Mouse (Mus musculus) hindbrain, embryonic 11.5 days (tissue): ENCODE results near the gene Napsa. TPM values are rescaled to one million over a fixed set of nuclear protein-coding genes. Genes with fewer than 3 reads are reported as not detected.

Experiments used
- ATAC-seq: fragments of 200-750 bp; cut with Nextera tagmentation; 2 replicates; pipeline ENCODE4 v1.8.0; 2017; ENCODE audit warnings: mild to moderate bottlenecking, moderate TSS enrichment, moderate library complexity; ENCODE audit not compliant: low FRiP score
- DNase-seq: peaks from one replicate; pipeline ENCODE4 v3.0.0-alpha.2; 2015; ENCODE audit warnings: low spot score
- H3K27ac ChIP-seq: fragments of 300-500 bp; sonication (generic); 2 replicates; pipeline ENCODE4 v1.5.1; 2014; ENCODE audit warnings: mild to moderate bottlenecking, low read depth, low read length
- H3K27me3 ChIP-seq: fragments of 300-500 bp; sonication (generic); 2 replicates; pipeline ENCODE4 v1.6.1; 2014; ENCODE audit warnings: mild to moderate bottlenecking, low read length, moderate library complexity, mixed read lengths; ENCODE audit not compliant: control insufficient read depth, insufficient read depth
- H3K36me3 ChIP-seq: fragments of 300-500 bp; sonication (generic); 2 replicates; pipeline ENCODE4 v1.6.1; 2014; ENCODE audit warnings: mild to moderate bottlenecking, low read length, moderate library complexity, mixed read lengths; ENCODE audit not compliant: control insufficient read depth, insufficient read depth
- H3K4me1 ChIP-seq: fragments of 300-500 bp; sonication (generic); replicated peaks from 2 replicates; pipeline ENCODE4 v1.6.1; 2014; ENCODE audit warnings: low read length, mixed read lengths; ENCODE audit not compliant: control insufficient read depth, insufficient read depth
- H3K4me2 ChIP-seq: fragments of 300-500 bp; sonication (generic); replicated peaks from 2 replicates; pipeline ENCODE4 v1.6.1; 2014; ENCODE audit warnings: mild to moderate bottlenecking, low read depth, low read length
- H3K4me3 ChIP-seq: fragments of 300-500 bp; sonication (generic); 2 replicates; pipeline ENCODE4 v1.5.1; 2014; ENCODE audit warnings: low read depth, low read length
- H3K9ac ChIP-seq: fragments of 300-500 bp; sonication (generic); 2 replicates; pipeline ENCODE4 v1.6.1; 2014; ENCODE audit warnings: low read depth, low read length
- H3K9me3 ChIP-seq: fragments of 300-500 bp; sonication (generic); 2 replicates; pipeline ENCODE4 v1.6.1; 2016; ENCODE audit warnings: low read length; ENCODE audit not compliant: control insufficient read depth
- WGBS: fragments of 180-500 bp; shearing (Covaris S2); extraction: QIAGEN DNeasy Blood & Tissue Kit; methylation state at CpG from one replicate; pipeline ENCODE4 v1.1.7; 2014; 5-methylcytosine and 5-hydroxymethylcytosine counted together
- polyA plus RNA-seq: library from polyadenylated mRNA; unstranded; fragments of >200 nt; fragmentation: Nextera tagmentation; extraction: Ambion mirVana; gene quantifications from 2 replicates; pipeline ENCODE4 v1.2.1, GENCODE M21; 2014

Napsa gene
- polyA plus RNA-seq, 1 experiment from 2014 or later = 0.28 TPM

GRCm38 (mm10) chr7:44536590-44536968 lies 35.6 kb upstream of the Napsa start:
- DNase-seq = no peak
- ATAC-seq = no peak
- no peak overlapping the region for H3K27ac ChIP-seq
- H3K36me3 ChIP-seq = peaks cover 10% of the 10 kb centered on the region; the same call in 1 of the 2 replicates
- H3K27me3 ChIP-seq = no peaks in the 10 kb centered on the region
- no peak overlapping the region for H3K4me2 ChIP-seq
- H3K4me1 ChIP-seq = no peaks in the 10 kb centered on the region
- H3K9me3 ChIP-seq = no peaks in the 10 kb centered on the region
- H3K9ac ChIP-seq = no peak overlapping the region
- no peak overlapping the region for H3K4me3 ChIP-seq
- WGBS = 94% methylated on average over 6 of the region's 6 CpGs

DNA sequence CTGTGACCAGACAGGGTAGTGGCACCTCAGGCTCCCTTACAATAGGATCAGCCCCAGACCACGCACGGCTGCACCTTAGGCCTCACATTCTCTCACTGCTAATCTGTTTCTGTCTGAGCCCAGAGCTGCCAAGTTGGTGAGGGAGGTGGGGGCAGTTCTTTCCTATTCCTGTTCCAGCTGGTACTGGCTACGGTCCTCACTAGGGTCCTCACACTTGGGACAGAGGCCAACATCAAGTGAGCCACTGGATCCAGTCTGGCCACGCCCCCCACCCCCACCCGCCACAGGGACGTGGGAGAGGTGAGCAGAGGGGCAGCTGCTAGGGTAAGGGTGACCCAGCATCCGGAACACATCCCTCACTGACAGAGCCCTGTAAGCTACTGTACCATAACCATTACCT lies 35.2 kb upstream of the Napsa start:
- 91% methylated on average over 7 of the region's 7 CpGs for WGBS
- Histone ChIP-seq H3K9me3 (no peaks in the 10 kb centered on the region), H3K9ac (no peak overlapping the region), H3K36me3 (peaks cover 10% of the 10 kb centered on the region; the same call in 1 of the 2 replicates), H3K27me3 (no peaks in the 10 kb centered on the region), H3K4me2 (no peak overlapping the region), H3K27ac (no peak overlapping the region), H3K4me3 (no peak overlapping the region), H3K4me1 (no peaks in the 10 kb centered on the region)
- ATAC-seq (no peak), DNase-seq (no peak)

DNA sequence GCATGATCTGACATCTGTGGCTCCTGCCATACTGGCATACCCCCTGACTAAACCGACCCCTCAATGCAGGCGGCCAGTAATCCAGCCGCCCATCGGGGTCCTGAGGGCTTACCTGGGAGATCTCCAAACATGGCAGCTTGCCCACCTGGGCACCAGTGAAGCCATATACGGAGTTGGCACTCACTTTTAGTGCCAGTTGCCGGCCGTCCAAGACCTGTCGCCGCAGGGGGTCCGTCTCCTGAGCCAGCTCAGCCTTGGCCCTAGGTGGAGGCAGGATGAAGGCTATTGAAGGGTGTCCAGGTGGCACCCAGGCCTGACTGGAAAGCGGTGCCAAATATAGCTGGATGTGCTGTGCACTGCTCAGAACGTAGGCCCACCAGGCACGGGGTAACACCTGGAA lies 34.7 kb upstream of the Napsa start:
- peaks cover 10% of the 10 kb centered on the region; the same call in 1 of the 2 replicates for H3K36me3 ChIP-seq
- no peak overlapping the region for H3K4me2 ChIP-seq
- ATAC-seq = no peak
- no peak for DNase-seq
- H3K27me3 ChIP-seq = no peaks in the 10 kb centered on the region
- no peak overlapping the region for H3K9ac ChIP-seq
- H3K4me3 ChIP-seq = no peak overlapping the region
- WGBS = 94% methylated on average over 13 of the region's 13 CpGs
- no peak overlapping the region for H3K27ac ChIP-seq
- no peaks in the 10 kb centered on the region for H3K4me1 ChIP-seq
- no peaks in the 10 kb centered on the region for H3K9me3 ChIP-seq

GRCm38 (mm10) chr7:44538756-44539624 lies 33.2 kb upstream of the Napsa start:
- no peak overlapping the region for H3K9ac ChIP-seq
- no peak for DNase-seq
- no peak for ATAC-seq
- H3K36me3 ChIP-seq = peaks cover 7% of the 10 kb centered on the region; the same call in 1 of the 2 replicates
- no peak overlapping the region for H3K27ac ChIP-seq
- H3K4me2 ChIP-seq = no peak overlapping the region
- 91% methylated on average over 41 of the region's 41 CpGs for WGBS
- no peak overlapping the region for H3K4me3 ChIP-seq
- no peaks in the 10 kb centered on the region for H3K27me3 ChIP-seq
- H3K9me3 ChIP-seq = no peaks in the 10 kb centered on the region
- H3K4me1 ChIP-seq = no peaks in the 10 kb centered on the region

GRCm38 (mm10) chr7:44542555-44542954 lies 29.6 kb upstream of the Napsa start:
- Histone ChIP-seq H3K27me3 (no peaks in the 10 kb centered on the region), H3K9ac (no peak overlapping the region), H3K27ac (no peak overlapping the region), H3K4me1 (0 out of 2 replicates have a peak, but pooled peaks cover 2% of the 10 kb centered on the region), H3K4me3 (no peak overlapping the region), H3K4me2 (no peak overlapping the region), H3K9me3 (no peaks in the 10 kb centered on the region), H3K36me3 (peaks cover 5% of the 10 kb centered on the region; the same call in 1 of the 2 replicates)
- no peak for ATAC-seq
- DNase-seq = no peak
- WGBS = 96% methylated on average over 11 of the region's 11 CpGs

GRCm38 (mm10) chr7:44543071-44543470 lies 29.1 kb upstream of the Napsa start:
- no peak overlapping the region for H3K27ac ChIP-seq
- H3K27me3 ChIP-seq = no peaks in the 10 kb centered on the region
- no peak overlapping the region for H3K4me3 ChIP-seq
- 77% methylated on average over 12 of the region's 12 CpGs for WGBS
- no peak overlapping the region for H3K4me2 ChIP-seq
- H3K9ac ChIP-seq = no peak overlapping the region
- H3K4me1 ChIP-seq = 0 out of 2 replicates have a peak, but pooled peaks cover 3% of the 10 kb centered on the region
- ATAC-seq (no peak), DNase-seq (no peak)
- no peaks in the 10 kb centered on the region for H3K9me3 ChIP-seq
- H3K36me3 ChIP-seq = peaks cover 2% of the 10 kb centered on the region; the same call in 1 of the 2 replicates

GRCm38 (mm10) chr7:44546274-44546673 lies 25.9 kb upstream of the Napsa start:
- H3K36me3 ChIP-seq = peaks cover 6% of the 10 kb centered on the region; the same call in 1 of the 2 replicates
- 97% methylated on average over 3 of the region's 3 CpGs for WGBS
- no peak for ATAC-seq

DNA sequence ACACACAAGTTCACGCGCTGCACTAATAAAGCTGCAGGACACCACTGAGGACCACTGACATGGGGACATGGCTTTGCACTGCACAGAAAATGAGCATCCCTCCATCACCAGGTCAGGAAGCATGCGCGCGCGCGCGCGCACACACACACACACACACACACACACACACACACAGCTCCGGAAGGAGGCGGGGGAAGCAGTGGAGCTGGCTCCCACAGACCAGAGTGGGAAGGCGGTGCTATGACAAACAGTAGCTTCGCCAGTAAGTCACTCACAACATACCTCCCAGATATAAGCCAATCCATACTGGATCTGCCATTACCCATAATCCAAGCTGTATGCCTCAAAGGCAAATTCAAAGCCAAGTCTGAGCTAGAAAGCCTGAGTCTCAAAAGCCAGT lies 25.1 kb upstream of the Napsa start:
- Histone ChIP-seq H3K9me3 (no peaks in the 10 kb centered on the region), H3K4me1 (0 out of 2 replicates have a peak, but pooled peaks cover 3% of the 10 kb centered on the region), H3K9ac (no peak overlapping the region), H3K4me3 (no peak overlapping the region), H3K36me3 (peaks cover 6% of the 10 kb centered on the region; the same call in 1 of the 2 replicates), H3K4me2 (no peak overlapping the region; the same call in 1 of the 2 replicates), H3K27ac (no peak overlapping the region), H3K27me3 (no peaks in the 10 kb centered on the region)
- 98% methylated on average over 13 of the region's 13 CpGs for WGBS
- ATAC-seq (no peak), DNase-seq (no peak)

More at GRCm38 (mm10) chr7:44546274-44546673, 25.9 kb upstream of the Napsa start:
- Histone ChIP-seq H3K27ac (no peak overlapping the region), H3K4me3 (no peak overlapping the region), H3K4me2 (no peak overlapping the region), H3K27me3 (no peaks in the 10 kb centered on the region), H3K9me3 (no peaks in the 10 kb centered on the region), H3K4me1 (0 out of 2 replicates have a peak, but pooled peaks cover 3% of the 10 kb centered on the region), H3K9ac (no peak overlapping the region)
- no peak for DNase-seq
